Mouse (Mus musculus): Measurements from ENCODE around the gene Galntl6.

DNA sequence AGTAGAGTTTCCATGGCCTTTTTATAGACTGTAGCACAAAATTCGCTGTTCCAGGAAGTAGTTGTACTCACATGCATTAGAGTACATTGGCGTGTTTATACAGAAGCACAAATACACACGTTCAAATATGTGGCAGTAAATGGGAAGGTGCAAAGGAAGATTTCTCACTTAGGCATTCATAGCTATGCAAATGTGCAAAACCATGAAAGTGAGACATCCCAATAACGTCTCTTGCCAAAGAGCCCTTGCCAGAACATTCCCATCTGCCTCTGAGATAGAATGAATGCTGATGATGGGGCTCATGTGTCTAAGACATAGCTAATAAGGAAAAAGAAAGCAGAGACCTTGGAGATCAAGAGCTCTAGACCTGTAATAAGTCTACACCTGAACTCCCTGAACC is 1071.0 kb downstream of the Galntl6 start:
- TF ChIP-seq CTCF (IDR thresholded peaks at IDR 0.05; ENCODE audit: low read depth) = no peak
- no peak for TF ChIP-seq EP300 (IDR thresholded peaks at IDR 0.05; ENCODE audit: low read depth)
